Mouse (Mus musculus) heart, embryonic 10.5 days (tissue): ENCODE measurements around the gene Cib4. TPM values are rescaled to one million over a fixed set of nuclear protein-coding genes. Genes with fewer than 3 reads are reported as not detected.

ENCODE experiments used
- DNase-seq: peaks from one replicate; pipeline ENCODE4 v3.0.0-alpha.2; 2017; ENCODE audit warnings: low spot score
- H3K27ac ChIP-seq: fragments of 300-500 bp; sonication (generic); 2 replicates; pipeline ENCODE4 v1.5.1; 2016; ENCODE audit warnings: mild to moderate bottlenecking
- H3K27me3 ChIP-seq: fragments of 300-500 bp; sonication (generic); 2 replicates; pipeline ENCODE4 v1.6.1; 2016; ENCODE audit warnings: mild to moderate bottlenecking; ENCODE audit not compliant: poor library complexity, insufficient read depth, severe bottlenecking
- H3K36me3 ChIP-seq: fragments of 300-500 bp; sonication (generic); 2 replicates; pipeline ENCODE4 v1.6.1; 2016; ENCODE audit warnings: mild to moderate bottlenecking, moderate library complexity
- H3K4me1 ChIP-seq: fragments of 300-500 bp; sonication (generic); 2 replicates; pipeline ENCODE4 v1.6.1; 2016; ENCODE audit warnings: mild to moderate bottlenecking
- H3K4me3 ChIP-seq: fragments of 300-500 bp; sonication (generic); 2 replicates; pipeline ENCODE4 v1.5.1; 2016; ENCODE audit warnings: mild to moderate bottlenecking, moderate library complexity
- H3K9me3 ChIP-seq: fragments of 300-500 bp; sonication (generic); 2 replicates; pipeline ENCODE4 v1.6.1; 2016; ENCODE audit warnings: mild to moderate bottlenecking, moderate library complexity
- WGBS: fragments of 180-500 bp; shearing (Covaris S2); methylation state at CpG from one replicate; pipeline ENCODE4 v1.1.7; 2016; 5-methylcytosine and 5-hydroxymethylcytosine counted together
- polyA plus RNA-seq: library from polyadenylated mRNA; unstranded; fragments of >200 nt; fragmentation: Nextera tagmentation; extraction: Ambion mirVana; gene quantifications from 2 replicates; pipeline ENCODE4 v1.2.1, GENCODE M21; 2016

Cib4 gene
- polyA plus RNA-seq, 1 experiment from 2014 or later = not detected

DNA sequence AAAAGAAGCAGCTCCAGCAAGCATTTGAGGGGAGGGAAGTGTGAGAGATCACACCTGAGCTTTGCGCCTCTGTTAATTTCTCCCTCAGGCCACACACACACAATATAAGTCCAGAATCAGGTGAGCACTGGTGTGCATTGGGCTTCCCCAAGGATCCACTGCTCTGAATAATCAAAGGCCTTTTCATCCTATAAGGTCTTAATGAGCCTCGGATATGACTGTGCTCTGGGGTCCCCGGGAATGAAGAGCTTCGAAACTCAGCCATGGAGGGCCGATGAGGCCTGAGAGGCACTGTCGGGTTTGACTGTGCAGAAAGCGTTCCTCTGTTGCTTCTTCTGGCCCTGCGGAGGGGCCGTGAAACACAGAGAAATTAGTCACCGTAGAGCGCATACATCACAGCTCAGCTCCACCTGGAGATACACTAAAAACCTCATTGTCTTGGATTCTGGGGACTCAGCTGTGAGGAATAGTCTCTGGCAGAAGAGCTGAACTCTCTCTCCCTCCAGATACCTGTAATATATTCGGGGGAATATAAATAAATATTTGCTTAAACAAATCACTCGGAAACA is 101.2 kb downstream of the Cib4 start:
- Histone ChIP-seq H3K27me3 (peaks cover 9% of the 10 kb centered on the region), H3K27ac (no peak overlapping the region), H3K4me1 (no peaks in the 10 kb centered on the region), H3K36me3 (no peaks in the 10 kb centered on the region), H3K9me3 (no peaks in the 10 kb centered on the region), H3K4me3 (no peak overlapping the region)
- WGBS = 82% methylated on average over 13 of the region's 13 CpGs
- DNase-seq = no peak

DNA sequence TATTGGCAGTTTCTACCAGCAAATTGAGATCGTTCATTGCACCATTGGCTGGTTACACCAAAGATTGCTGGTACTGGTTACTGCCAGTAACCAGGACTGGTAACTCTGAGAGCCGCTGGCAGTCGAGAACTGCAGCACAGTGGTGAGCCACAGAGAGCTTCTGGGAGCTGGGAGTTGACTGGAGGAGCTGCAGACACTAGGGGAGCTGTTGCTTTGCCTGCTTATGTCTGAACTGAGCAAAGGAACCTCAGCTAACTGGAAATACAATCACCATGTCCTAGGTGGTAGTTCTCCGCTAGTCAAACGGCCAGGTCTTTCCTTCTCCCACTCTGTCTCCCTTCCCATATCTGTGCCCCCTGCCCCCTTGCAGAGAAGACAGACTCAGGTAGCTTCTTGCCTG is 103.4 kb downstream of the Cib4 start:
- WGBS = 55% methylated on average over 5 of the region's 5 CpGs
- Histone ChIP-seq H3K36me3 (no peaks in the 10 kb centered on the region), H3K4me1 (no peaks in the 10 kb centered on the region), H3K27ac (no peak overlapping the region), H3K4me3 (no peak overlapping the region), H3K27me3 (peaks cover 8% of the 10 kb centered on the region), H3K9me3 (no peaks in the 10 kb centered on the region)
- DNase-seq = no peak

- H3K4me1 ChIP-seq = no peaks in the 10 kb centered on the region
- no peaks in the 10 kb centered on the region for H3K36me3 ChIP-seq
- H3K27me3 ChIP-seq = peaks cover 10% of the 10 kb centered on the region; the same call in 1 of the 2 replicates
- no peak overlapping the region for H3K4me3 ChIP-seq
- no peak overlapping the region for H3K27ac ChIP-seq
- 81% methylated on average over 8 of the region's 8 CpGs for WGBS
- no peaks in the 10 kb centered on the region for H3K9me3 ChIP-seq
- no peak for DNase-seq
These were observed 105.2 kb downstream of the Cib4 start for GRCm38 (mm10) chr5:30440308-30440906.

- Histone ChIP-seq H3K36me3 (no peaks in the 10 kb centered on the region), H3K4me3 (no peak overlapping the region), H3K27me3 (peaks cover 10% of the 10 kb centered on the region; the same call in 1 of the 2 replicates), H3K4me1 (peaks cover 4% of the 10 kb centered on the region; the same call in 1 of the 2 replicates), H3K27ac (no peak overlapping the region), H3K9me3 (no peaks in the 10 kb centered on the region)
- 53% methylated on average over 2 of the region's 2 CpGs for WGBS
- DNase-seq = no peak
These were observed 106.7 kb downstream of the Cib4 start for GRCm38 (mm10) chr5:30438931-30439330.

Other genes starting within 250 kb of the Cib4 start
- gene Otof, start 83.9 kb downstream of the Cib4 start, polyA plus RNA-seq = 0.15 and 0.21 TPM in 2 replicates
- gene 1700001C02Rik, start 79.8 kb downstream of the Cib4 start, polyA plus RNA-seq = not detected in 2 replicates
- 17.0 and 34.2 TPM in 2 replicates for gene Kcnk3, start 42.3 kb upstream of the Cib4 start, polyA plus RNA-seq
- 25.5 and 28.4 TPM in 2 replicates for gene Slc35f6, start 102.1 kb upstream of the Cib4 start, polyA plus RNA-seq
- 323 and 372 TPM in 2 replicates for gene Cenpa, start 120.9 kb upstream of the Cib4 start, polyA plus RNA-seq
- gene Dpysl5, start 165.7 kb upstream of the Cib4 start, polyA plus RNA-seq = 4.0 and 5.6 TPM in 2 replicates